Mouse (Mus musculus) left cerebral cortex, postnatal 14 days (tissue): ENCODE results near the gene Tm7sf3. TPM values are rescaled to one million over a fixed set of nuclear protein-coding genes. Genes with fewer than 3 reads are reported as not detected.
A peak's percentile ranks its signal among the peaks of the same experiment; 100 is the strongest.

Source experiments
- DNase-seq, 2 experiments: peaks; one replicate each; pipeline ENCODE4 v3.0.0; 2021 to 2022; ENCODE audit warnings: low spot score in 2 of 2, mixed read lengths in 1 of 2
- intact Hi-C: fragments of 180-260 bp; cut with DNase I; formaldehyde crosslinking; loops from one replicate; pipeline ENCODE4 v1.15.1; 2025
- total RNA-seq, 2 experiments: library from RNA; stranded (reverse); gene quantifications; 2 replicates each; pipeline ENCODE4 v1.2.3; 2021

The Tm7sf3 gene
- total RNA-seq, 2 experiments from 2014 or later = 30.0 to 33.5 TPM

DNA sequence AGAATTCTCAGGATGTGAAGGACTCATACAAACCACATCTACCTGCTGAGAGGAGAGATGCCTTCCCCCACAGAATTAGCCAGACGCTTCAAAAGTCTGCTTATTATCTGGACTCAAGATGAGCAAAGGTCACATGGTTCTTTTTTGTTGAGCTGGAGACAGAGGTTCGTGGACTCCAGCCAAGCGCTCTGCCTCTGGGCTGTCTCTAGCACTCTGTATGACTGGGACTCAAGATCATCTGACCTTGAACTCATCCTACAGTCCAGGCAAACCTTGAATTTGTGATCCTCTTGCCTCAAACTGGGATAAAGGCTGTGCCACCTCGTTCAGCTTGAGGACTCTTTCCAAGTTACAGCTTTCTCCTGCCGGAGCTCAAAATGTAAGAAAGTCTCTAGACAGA lies 21.5 kb upstream of the Tm7sf3 start:
- intact Hi-C loops = loop anchor here (5.0 kb wide), 1 partner anchor 98 kb away; no protein-coding TSS in a partner anchor
- DNase-seq = no peak

DNA sequence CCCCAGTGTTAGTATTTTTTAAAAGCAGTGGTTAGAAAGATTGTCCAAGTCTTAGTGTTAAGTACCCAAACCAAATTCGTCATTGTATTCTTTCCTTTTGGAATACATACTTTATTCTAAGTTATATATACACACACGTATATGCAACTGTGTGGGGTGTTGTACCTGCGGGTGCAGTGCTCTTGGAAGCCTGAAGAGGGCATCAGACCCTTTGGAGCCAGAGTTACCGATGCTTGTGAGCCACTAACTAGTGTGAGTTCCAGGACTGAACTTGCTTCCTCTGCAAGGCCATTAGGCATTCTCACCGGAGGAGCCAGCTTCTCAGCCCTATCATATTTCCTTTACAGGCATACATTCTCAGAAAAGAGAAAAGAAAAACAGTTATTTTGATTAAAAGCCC lies 20.1 kb upstream of the Tm7sf3 start:
- DNase-seq = peak; percentile 32 to 33
- intact Hi-C loops = loop anchor here (5.0 kb wide), 1 partner anchor 100 kb away; no protein-coding TSS in a partner anchor

GRCm38 (mm10) chr6:146661655-146662054 lies 19.0 kb upstream of the Tm7sf3 start:
- DNase-seq = no peak
- intact Hi-C loops = loop anchor here (5.0 kb wide), 1 partner anchor 101 kb away; no protein-coding TSS in a partner anchor

DNA sequence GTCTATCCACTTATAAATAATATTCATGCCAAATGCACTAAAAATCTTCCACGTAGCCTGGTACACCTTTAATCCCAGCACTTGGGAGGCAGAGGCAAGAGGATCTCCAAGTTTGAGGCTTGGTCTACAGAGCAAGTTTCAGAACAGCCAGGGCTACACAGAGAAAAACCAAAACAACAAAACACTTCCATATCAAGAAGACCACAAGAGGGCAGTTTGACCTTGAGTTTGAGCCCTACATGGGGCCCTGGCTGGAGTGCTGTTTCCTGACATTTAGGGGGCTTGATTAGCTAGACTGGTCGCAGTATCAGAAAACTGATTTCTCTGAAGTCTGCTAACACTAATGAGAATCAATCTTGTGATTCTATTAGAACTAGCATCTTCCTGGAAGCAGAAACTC lies 18.0 kb upstream of the Tm7sf3 start:
- no peak for DNase-seq
- intact Hi-C loops = loop anchor here (5.0 kb wide), 1 partner anchor 102 kb away; no protein-coding TSS in a partner anchor

DNA sequence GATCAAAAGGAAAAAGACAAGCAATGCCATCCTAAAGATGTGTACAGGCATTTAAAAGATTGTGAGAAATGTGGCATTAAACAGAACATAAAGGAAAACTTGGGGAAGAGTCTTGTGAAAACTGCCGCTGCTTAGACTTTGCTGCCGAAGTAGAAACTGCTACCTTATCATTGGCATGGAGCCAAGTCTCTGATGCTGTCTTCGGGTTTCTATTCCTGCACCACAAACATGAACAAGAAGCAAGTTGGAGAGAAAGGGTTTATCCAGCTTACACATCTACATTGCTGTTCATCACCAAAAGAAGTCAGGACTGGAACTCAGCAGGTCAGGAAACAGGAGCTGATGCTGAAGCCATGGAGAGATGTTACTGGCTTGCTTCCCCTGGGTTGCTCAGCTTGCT lies 10.6 kb upstream of the Tm7sf3 start:
- no peak for DNase-seq
- intact Hi-C loops = no loop called here

DNA sequence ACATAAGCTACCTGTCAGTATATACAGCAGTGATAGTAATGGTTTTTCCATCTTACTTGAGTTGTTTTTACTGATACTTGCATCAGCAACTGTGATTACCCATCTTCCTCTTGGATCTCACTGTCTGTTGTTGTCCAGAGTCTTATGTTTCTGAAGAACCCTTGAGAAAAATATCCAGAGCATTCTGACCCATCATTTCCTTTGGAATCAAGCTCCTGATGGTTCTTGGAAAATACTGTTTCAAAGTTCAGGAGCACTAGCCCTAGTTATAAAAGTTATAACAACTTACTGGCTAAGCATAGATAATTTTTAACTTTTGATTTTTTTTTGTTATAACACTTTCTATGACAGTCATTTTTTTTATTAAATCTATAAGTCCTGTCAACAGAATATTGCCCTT lies 8.8 kb upstream of the Tm7sf3 start:
- intact Hi-C loops = no loop called here
- no peak for DNase-seq

- intact Hi-C loops = no loop called here
- peak in 1 of 2 experiments; percentile 39 for DNase-seq
Measured at GRCm38 (mm10) chr6:146650013-146650412, 7.4 kb upstream of the Tm7sf3 start.

- intact Hi-C loops = no loop called here
- no peak for DNase-seq
Measured at GRCm38 (mm10) chr6:146643184-146643570, 553 bp upstream of the Tm7sf3 start.

DNA sequence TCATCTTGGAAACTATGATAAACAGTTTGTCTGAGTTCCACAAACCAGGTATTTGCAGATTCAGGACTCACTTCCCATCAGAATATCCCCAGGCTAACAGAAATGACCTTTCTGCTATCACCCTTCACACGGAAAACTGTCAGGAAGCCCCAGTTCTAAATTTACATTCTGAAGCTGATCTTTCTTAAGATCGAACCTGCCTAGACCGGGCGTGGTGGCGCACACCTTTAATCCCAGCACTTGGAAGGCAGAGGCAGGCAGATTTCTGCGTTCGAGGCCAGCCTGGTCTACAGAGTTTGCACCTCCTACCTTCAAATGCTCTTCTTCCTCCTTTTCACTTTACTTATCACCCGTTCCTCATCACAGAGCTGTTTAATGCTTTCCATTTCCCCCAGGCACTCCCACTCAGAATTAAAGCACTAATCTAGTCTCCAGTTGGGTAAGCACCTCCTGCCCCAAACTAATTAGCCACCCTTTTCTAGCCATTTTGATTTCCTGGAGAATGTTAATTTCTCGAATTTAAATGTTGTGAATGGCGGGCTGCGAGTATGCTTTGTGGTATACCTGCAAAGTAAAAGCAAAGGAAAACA lies 908 bp downstream of the Tm7sf3 start:
- intact Hi-C loops = no loop called here
- DNase-seq = no peak

GRCm38 (mm10) chr6:146640991-146641390 lies 1.6 kb downstream of the Tm7sf3 start:
- DNase-seq = no peak
- intact Hi-C loops = no loop called here

DNA sequence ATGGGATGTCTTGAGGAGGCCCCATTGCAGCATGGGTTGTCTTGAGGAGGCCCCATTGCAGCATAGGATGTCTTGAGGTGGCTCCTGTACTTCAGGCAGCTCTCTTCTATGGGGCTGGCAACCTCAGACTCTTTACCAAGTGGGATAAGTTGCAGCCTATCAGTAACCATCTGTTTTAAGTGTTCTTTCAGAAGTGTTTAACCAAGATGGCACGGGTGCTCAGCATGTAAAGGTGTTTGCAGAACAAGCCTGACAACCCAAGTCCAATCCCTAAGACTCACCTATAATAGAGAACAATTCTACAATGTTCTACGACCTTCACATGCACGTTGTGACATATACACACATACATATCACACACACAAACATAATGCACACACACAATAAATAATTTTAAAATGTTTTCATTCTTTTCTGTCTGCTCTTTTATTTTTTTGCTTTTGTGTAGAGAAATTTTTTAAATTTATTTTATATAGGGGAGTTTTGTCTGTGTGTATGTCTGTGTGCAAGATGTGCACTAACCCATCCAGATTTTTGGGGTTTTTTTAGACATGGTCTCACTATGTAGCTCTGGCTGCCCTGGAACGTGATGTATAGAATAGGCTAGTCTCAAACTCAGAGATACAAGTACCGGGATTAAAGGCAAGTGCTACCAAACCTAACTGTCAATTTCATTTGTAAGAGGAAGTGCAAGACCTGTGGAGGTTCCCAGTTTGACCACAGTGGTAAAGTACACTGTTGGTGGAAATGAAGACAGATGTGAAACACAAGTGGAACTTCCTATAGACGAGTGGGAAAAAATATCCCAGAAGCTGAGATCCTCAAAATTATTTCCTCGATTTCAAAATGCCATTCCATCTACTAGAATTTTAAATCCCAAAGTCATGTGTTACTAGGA lies 2.3 kb downstream of the Tm7sf3 start:
- no peak for DNase-seq
- intact Hi-C loops = no loop called here

- intact Hi-C loops = no loop called here
- no peak for DNase-seq
Measured at GRCm38 (mm10) chr6:146636482-146636881, 6.1 kb downstream of the Tm7sf3 start.

GRCm38 (mm10) chr6:146634759-146635606 lies 7.6 kb downstream of the Tm7sf3 start:
- no peak for DNase-seq
- intact Hi-C loops = loop anchor here (5.0 kb wide), 1 partner anchor 58 kb away; the partner anchor contains the start of genes Fgfr1op2 and Ints13

DNA sequence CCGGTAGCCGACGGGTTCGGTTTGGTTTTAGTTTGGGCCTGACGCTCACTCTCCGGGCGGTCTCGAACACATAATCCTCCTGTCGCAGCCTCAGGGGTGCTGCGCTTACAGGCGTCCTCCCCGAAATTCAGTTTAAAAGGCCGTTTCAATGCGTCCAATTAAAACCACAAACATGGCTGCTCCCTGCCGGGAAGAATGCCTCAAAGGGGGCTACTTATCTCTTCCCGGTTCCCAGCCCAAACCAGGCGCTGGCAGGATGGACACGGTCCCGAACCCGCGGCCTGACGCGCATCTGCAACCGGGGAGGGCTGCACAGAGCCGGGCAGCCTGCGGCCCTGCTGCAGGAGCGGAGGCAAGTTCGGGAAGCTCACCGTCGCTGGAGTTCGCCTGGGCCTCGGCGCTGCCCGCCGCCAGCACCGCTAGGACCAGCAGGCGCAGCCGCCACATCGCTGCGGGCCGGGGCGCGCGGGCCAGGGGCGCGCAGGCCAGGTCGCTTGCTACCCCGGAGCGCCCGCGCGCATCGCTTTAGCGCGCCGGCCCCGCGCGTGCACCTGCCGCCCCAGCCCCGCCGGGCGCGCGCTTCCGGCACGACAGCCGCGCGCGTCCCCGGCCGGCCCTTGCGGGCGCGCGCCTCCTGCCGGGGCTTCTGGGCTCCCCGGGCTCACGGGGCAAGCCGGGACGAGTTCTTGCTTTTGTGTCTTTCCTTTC lies 8.5 kb downstream of the Tm7sf3 start:
- intact Hi-C loops = loop anchor here (5.0 kb wide), 1 partner anchor 57 kb away; the partner anchor contains the start of genes Fgfr1op2 and Ints13
- DNase-seq = peak; percentile 61 to 72

DNA sequence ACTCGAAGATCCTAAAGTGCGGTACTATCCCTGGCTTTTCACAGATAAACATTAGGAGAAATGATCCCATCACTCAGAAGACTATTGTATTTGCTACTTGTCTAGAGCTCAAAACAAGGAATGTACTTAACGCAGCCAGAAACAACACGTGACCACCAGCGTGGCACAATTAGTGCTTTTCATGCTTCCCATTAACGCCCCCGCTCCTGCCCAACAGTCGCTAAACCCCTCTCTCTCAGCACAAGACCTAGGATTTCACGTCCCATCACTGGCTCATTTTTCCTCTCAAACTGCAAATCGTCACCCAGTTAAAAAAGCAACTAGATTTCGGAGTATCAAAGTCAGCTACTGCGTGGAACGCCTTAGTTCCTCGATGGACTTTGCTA lies 9.0 kb downstream of the Tm7sf3 start:
- DNase-seq = peak; percentile 37 to 43
- intact Hi-C loops = loop anchor here (5.0 kb wide), 1 partner anchor 56 kb away; the partner anchor contains the start of genes Fgfr1op2 and Ints13

GRCm38 (mm10) chr6:146633097-146633496 lies 9.5 kb downstream of the Tm7sf3 start:
- intact Hi-C loops = loop anchor here (5.0 kb wide), 1 partner anchor 56 kb away; the partner anchor contains the start of genes Fgfr1op2 and Ints13
- no peak for DNase-seq

- no peak for DNase-seq
- intact Hi-C loops = loop anchor here (5.0 kb wide), 1 partner anchor 55 kb away; the partner anchor contains the start of genes Fgfr1op2 and Ints13
Measured at GRCm38 (mm10) chr6:146632403-146632802, 10.2 kb downstream of the Tm7sf3 start.

GRCm38 (mm10) chr6:146631847-146632246 lies 10.8 kb downstream of the Tm7sf3 start:
- intact Hi-C loops = loop anchor here (5.0 kb wide), 1 partner anchor 55 kb away; the partner anchor contains the start of genes Fgfr1op2 and Ints13
- DNase-seq = no peak

DNA sequence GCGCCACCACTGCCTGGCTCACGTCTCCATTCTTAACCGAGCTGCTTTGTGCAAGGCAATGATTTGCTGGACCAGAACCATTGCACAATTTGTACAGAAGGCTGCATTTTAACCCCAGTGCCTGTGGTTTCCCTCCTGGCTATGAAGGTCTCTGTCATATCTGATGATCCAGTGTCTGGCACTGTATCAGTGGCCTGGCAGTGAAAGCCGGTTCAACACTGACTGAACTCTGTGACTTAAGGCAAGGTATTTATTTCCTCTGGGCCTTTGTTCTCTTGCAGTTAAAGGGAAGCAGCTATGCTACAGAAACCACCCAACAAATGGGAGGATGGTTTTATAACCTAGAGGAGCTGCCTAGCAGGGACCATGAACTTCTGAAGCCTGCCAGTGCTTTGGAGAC lies 11.7 kb downstream of the Tm7sf3 start:
- intact Hi-C loops = loop anchor here (5.0 kb wide), 1 partner anchor 54 kb away; the partner anchor contains the start of genes Fgfr1op2 and Ints13
- DNase-seq = no peak
